Mouse (Mus musculus): ENCODE measurements around the gene Cd164. TPM values are rescaled to one million over a fixed set of nuclear protein-coding genes. Genes with fewer than 3 reads are reported as not detected.
A peak's percentile ranks its signal among the peaks of the same experiment; 100 is the strongest.

The Cd164 gene
- total RNA-seq, 4 experiments from 2014 or later = 71.8 to 75.3 (median 74.1) TPM

DNA sequence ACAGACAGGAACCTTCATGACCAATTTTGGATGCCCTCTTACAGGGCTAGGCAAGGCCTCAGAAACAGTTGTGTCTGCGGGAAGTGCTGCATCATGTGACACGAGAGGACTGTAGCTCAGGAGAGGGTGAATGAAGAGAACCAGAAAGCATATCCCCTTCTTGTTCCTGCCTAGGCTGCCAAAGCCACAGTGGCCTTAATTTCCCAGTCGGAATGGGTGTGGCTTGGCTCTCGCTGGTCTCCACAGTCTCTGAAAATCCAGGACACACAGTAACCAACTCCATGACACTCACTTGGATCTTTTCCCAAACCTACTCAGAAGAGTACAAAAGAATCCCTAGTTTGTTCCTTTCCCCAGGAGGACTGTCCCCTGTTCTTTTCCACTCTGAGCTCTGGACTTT is 18.3 kb upstream of the Cd164 start:
- peak in 1 of 2 experiments; percentile 44 for DNase-seq (ENCODE audit: low spot score in 2 of 2)

DNA sequence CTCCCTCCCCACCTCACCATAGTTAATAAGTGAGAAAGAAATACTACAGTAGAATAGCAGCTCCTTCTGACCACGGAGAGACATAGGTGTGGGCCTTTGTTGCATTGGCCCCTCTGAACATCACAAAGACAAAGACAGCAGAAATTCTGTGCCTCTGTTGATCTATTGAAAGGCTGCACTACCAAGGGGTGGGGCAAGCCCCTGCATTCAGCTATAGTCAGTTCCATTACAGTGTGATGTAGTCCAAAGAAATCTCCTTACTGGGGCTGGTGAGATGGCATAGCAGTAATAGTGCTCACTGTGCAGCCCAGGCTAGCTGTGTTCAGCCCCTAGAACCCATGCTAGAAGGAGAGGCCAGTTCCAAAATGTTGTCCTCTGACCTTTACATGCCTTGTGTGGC is 14.2 kb upstream of the Cd164 start:
- no peak for DNase-seq (ENCODE audit: low spot score in 2 of 2)

DNA sequence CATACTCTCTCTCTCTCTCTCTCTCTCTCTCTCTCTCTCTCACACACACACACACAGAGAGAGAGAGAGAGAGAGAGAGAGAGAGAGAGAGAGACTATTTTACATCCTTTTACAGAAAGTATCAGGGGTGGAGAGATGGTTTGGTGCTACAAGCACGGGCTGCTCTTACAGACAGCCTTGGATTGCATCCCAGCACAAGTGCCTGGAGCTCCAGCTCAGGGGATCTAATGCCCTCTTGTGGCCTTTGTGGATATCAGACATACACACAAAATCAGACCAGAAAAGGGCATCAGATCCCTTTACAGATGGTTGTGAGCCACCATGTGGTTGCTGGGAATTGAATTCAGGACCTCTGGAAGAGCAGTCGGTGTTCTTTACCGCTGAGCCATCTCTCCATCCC is 13.8 kb upstream of the Cd164 start:
- peak in 1 of 2 experiments; percentile 53 for DNase-seq (ENCODE audit: low spot score in 2 of 2)

DNA sequence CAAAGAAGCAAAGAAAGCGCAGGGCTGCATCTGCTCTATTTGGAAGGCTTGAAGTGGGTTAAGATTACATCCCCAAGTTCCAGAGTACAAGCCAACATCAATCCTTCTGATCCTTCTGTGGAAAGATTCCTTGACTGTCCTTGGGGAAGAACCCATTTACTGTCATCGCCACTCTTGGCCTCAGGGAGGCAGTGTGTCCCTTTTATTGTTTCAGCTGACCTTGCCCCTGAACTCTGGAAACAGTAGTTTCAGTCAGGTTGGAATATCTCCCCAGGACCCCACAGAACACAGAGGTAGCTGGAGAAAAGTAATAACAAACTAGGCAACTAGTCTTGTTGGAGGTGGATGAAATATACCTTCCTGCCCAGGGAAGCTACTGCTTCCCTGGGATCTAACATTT is 10.1 kb upstream of the Cd164 start:
- DNase-seq (ENCODE audit: low spot score in 2 of 2) = no peak

DNA sequence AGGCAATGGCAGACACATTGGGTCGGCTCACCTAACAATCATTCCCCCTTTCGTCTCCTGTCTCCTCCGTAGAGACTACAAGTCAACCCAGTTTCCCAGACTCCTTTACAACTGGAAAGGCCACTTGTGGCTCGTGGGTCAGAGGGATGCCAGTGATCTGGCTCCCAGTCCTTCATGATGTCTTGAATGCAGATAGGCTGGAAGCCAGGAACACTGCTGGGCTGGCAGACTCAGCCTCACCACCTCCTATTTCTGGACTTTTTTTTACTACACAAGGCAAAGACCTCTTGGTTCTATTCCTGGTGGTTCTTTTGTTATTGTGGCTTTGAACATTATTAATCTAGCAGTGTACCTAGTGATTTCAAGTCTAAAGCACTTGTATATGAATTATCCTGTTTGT is 4.9 kb upstream of the Cd164 start:
- no peak for DNase-seq (ENCODE audit: low spot score in 2 of 2)

DNA sequence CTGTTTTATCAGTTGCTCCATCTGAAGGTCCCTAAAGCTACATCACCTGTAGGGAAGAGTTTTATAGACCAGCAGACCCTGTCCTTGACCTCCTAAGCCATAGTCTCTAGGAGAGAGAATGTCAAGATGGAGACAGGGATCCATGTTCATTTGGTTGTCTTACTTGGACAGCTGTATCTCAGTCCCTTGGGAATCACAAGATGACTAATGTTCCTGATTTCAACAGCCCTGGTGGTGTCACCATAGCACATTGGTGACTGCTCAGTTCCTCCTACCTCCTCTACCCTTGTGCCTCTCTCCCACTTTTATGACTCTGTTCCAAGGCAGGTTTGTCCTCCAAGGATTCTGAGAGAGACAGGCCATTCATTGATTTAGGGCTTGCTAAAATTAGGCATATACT is 4.3 kb upstream of the Cd164 start:
- DNase-seq (ENCODE audit: low spot score in 2 of 2) = no peak

DNA sequence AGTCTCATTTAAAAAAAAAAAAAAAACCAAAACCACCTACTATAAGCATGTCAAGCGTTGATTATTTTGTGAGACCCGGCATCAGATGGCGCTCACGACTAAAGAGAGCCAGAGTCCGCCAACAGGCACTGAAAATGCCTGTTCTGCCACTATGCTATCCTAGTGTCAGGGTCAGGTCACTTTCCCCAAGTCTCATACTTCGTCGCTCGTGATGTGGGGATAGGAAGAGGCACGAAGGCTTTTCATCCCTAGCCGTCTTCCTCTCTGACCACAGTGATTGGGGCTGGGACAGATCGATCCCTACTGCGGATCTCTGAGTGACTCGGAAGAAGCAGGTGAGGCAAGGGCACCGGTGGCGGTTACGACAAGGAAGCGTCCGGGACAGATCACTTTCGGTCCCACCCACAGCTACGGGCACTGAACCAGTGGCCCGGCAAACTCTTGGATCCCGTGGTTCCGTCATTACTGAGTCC is 670 bp upstream of the Cd164 start:
- peak; percentile 41 to 61 for DNase-seq (ENCODE audit: low spot score in 2 of 2)

DNA sequence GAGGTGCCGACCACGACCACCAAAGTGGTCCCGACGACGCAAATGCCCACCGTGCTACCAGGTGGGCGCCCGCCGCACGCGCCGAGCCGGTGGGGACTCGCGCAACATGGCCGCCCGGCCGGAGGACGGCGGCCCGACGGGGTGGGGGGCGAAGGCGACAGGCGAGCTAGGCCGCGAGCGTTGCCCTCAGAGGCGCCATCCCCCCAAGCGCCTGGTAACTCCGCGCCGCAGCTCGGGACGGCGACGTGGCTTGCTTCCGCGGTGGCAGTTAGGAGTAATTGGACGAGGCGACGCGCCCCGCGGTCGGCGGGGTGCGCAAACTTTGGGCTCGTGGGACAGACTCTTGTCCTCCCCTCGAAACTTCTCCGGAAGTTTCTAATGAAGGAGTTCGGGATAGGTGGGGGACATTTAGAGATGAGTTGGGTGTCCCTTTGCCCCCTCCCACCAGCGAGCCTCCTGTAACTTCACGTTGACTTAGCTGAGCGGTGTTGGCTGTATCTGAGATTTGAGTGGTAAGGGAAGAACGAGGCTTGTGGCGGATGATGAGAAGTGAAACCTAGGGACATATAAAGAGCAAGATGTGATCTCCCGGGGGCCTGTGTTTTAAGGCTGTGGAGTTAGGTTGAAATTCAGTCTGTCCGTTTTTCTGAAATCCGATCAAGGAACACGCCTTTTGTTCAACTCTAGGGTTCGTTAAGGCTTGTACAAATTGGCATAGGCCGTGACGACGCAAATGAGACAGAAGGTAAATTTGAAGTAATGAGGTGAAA is 611 bp downstream of the Cd164 start:
- DNase-seq (ENCODE audit: low spot score in 2 of 2) = peak; percentile 10 to 23

DNA sequence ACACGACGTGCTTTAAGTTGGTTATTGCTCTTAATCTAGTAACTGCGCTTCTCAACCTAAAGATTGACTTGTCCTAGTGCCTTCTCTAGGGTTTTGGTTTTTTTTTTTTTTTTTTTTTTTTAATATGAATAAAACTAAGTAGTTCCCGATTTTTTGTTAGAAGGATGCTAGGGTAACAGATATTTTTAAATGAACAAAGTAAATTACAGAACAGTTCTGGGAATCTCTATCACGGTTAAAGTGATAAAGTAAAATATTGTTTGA is 1.1 kb downstream of the Cd164 start:
- no peak for DNase-seq (ENCODE audit: low spot score in 2 of 2)

DNA sequence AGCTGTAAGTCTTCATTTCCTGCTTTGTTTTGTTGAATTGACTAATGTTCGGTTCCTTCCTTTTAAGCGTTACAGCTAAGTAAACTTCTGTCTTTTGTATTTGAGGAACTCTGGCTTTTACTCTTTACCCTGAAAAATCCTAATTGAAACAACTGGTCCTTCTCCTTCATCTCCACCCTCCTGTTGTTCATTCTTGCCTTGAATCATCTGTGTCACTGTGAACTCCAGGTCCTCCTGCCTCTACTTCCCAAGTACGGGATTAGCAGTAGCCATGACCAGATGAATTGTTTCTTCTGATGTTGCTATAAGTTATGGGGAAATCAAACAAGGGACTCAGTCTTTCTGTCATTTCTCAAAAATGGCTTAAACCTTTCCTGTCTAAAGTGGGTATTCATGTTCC is 4.2 kb downstream of the Cd164 start:
- DNase-seq (ENCODE audit: low spot score in 2 of 2) = no peak

DNA sequence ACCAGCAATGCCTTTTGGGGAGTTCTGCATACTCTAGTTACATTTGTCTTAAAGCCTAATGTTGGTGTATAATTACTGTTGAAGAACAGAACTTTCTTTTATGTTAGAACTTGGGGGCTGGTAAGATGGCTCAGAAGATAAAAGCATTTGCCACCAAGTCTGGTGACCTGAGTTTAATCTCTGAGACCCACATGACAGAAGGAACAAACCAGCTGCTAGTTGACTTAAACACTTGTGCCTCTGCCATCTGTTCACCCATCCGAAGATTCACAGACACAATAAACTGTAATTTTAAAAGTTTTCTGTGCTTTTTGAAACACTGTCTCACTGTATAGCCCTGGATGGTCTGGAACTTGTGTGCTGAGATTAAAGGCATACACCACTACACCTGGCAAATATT is 6.5 kb downstream of the Cd164 start:
- no peak for DNase-seq (ENCODE audit: low spot score in 2 of 2)

DNA sequence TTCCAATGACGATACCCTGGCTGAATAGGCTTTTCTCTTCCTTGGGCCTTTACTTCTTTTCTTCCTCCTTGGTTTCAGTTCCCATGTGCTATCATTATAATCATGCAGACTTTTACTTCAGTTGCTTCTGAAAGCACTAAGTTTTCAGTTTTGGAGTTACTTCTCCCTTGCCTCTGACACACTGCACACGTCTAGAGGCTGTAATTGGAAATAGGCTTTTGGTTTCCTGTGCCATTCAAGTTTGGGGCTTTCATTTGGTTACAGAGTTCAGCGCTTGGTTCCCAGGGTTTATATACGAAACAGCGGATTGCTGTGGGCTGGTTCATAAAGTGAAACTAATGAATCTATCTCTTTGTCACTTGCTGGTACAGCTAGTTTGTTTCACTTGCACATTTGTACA is 10.8 kb downstream of the Cd164 start:
- no peak for DNase-seq (ENCODE audit: low spot score in 2 of 2)

DNA sequence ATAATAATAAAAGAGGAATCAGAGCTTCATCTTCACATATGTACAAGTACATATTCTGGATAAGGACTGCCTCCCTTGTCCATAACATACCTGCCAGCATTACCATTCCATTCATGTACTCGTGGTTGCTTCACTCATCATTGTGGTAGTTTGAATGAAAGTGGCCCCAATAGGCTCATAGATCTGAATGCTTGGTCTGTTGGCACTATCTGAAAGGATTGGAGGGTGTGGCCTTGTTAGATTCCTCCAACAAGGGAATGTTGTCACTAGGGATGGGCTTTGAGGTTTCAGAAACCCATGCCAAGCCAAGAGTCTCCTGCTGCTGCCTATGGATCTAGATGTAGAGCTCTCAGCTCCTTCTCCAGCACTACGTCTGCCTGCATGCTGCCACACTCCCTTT is 16.8 kb downstream of the Cd164 start:
- DNase-seq (ENCODE audit: low spot score in 2 of 2) = no peak

DNA sequence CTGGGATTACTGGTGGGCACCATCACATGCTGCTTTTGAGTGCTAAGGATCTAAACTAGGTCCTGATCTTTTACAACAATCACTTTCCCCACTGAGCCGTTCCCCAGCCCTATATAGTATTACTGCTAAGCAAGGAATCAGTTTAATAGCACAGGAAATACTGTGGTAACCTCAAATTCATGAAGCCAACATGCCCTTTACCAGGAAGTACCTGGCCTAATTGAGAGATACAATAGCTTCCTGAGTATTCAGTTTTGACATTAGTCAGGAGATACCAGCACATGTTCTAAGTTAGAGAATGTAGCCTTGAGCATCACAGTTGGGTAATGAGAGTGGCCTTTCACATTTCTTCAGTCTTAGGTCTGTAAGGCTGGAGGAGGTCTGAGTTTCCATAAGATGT is 17.5 kb downstream of the Cd164 start:
- no peak for DNase-seq (ENCODE audit: low spot score in 2 of 2)

DNA sequence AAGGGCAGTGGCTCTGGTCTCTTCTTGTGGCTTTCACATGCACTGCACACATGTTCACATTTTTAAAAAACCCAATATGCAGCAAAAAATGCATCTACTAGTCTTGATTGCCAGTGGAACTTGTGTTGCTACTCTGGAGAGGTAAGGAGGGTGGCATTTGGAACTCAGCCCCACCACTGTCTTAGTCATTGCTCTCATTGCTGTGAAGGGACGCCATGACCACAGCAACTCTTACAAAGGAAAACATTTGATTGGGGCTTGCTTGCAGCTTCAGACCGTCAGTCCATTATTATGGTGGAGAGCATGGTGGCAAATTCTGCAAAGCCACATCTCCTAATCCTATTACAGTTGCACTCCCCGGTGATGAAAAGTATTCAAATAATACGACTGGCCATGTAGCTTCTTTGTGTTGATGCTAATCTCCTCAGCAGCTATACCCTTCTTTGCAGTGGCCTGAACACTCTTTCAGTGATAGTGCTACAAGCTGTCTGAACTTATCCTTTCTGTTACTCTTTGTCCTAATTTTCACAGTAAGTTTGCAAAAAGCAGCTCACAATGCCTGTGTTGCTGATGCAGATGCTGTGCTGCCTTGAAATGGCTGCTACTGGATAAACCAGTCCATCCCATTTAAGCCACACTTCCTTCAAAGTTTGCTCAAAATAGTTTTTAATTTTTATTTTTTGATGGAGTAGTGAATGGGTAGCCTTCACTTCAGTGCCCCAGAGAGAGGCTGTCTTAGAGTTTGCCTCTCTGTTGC is 18.2 kb downstream of the Cd164 start:
- no peak for DNase-seq (ENCODE audit: low spot score in 2 of 2)

DNA sequence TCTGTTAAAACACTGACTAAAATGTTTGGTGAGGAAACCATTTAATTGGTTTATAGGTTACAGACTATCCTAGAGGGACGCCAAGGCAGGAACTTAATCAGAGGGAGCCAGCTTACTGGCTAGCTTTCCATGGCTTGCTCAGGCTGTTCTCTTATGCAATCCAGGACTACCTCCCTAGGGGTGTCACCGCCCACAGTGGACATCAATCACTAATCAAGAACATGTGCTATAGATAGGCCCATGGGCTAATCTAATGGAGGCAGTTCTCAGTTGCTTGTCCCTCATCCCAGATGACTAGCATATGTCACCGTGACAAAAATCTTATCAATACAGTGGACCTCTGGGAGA is 18.7 kb downstream of the Cd164 start:
- DNase-seq (ENCODE audit: low spot score in 2 of 2) = no peak

DNA sequence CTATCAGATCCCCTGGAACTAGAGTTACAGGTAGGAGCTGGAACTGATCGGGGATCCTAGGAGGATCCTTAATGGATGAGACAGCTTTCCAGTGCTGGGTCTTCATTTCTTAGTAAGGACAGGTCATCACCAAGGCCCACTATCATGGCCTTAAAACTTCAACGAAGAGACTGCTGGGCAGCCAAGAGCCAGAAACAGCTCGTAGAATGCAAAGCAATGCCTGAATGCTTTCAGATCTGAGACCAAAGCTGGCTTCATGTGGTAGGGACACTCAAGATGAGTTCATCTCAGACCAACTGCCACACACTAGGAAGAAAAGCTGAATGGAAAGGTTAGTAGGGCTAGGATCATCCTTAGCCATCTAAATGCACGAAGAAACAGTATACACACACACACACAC is 19.8 kb downstream of the Cd164 start:
- no peak for DNase-seq (ENCODE audit: low spot score in 2 of 2)

DNA sequence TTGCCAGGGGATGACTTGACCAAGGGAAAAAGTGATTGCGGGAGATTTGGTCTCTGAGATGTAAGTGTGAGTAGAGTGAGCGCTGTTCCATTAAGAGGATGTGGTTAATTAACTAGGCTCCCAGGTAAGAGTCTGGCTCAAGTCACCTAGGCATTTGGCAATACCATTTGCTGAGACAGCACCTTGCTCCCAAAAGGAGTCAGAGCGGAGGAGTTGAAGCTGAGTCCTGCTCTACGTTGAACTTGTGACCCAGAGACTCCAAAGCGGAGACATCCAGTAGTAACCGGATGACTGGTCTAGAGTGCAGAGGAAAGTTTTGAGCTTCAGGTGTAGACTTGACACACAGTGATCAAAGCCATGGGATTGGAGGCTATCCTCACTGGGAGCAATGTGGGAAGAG is 22.8 kb downstream of the Cd164 start:
- no peak for DNase-seq (ENCODE audit: low spot score in 2 of 2)

DNA sequence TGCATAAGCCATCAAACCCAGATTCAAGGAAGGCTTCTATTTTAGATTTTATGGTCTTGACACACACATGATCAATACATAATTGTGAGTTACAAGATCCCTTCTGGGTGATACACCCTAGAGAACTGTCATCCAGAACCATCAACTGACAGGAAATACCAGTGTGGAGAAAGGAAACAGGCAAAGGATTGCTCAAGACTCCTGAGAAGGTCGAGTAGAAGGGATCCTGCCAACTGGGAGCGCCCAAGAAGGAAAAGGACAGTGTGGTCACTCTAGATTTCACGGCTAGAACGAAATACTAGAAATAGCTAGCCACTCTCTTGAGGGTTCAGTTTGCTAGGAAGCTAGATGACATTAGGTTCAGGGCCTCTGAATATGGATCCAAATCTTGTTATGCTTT is 24.2 kb downstream of the Cd164 start:
- DNase-seq (ENCODE audit: low spot score in 2 of 2) = no peak

DNA sequence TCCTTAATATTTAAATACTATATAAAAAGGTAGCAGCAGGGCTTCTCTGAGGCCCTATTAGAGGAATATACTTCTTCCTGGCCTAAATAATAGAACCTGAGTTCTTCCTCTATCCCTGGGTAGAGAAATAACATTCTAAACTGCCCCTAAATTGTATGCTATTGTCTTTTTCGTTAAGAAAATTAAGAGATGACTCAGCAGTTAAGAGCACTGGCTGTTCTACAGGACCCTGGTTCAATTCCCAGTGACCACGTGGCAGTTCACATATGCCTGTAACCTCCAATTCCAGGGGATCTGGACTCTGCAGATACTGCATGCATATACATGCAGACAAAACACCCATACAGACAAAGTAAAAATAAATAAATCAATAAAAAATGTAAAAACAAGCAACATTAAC is 24.6 kb downstream of the Cd164 start:
- DNase-seq (ENCODE audit: low spot score in 2 of 2) = no peak

DNA sequence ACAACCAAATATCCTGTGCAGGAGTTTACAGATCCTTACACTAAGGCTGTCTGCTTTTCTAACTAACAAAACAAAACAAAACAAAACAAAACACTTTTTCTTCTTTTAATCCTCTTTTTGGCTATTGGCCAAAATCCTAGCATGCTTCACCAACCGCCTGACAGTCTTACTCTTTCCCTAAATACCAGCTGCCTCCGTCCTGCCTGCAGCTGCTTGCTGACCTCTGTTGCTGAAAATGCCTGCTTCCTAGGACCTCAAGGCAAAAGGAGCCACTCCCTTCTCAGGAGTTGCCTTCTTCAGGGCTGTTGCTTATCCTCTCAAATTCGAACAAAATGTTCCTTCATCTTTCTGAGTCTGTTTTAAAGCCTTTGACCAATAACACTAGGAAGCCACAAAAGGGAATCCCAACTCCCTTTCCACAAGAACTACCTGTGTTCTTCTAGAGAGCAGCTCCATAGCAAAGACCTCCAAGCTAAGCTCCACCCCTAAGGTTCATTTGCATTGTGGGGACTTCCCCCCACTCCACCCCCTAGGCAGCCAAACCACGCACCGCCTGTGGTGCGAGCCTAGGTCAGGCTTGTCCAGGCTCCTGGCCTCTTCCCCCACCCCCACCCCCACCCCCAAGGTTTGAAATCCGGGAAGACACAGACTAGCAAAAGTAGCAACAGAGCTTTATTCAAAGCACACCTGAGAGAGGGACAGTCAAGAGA is 25.4 kb downstream of the Cd164 start:
- no peak for DNase-seq (ENCODE audit: low spot score in 2 of 2)

DNA sequence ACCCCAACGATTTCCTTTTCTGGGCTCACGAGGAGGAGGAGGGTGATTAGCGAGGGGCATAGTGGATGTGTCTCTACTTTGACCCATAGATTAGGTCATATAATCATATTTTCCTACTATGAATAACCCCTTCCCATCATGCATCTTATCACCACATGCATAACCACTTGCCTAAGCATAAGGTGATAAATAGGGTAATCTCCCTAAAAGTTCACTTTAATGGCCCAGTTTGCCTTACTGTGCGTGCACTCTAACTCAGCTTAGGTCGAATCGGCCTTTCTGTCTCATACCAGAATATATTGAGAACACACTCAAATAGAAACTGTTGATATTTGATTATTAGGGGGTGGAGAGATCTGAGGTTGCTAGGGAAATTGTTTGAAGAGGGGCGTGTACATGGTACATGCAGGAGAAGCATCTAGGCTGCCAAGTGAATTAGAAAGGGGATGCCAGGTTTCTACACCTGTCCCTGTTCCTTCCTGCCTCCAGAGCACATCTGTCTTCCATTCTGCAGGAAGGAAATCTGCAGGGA is 26.1 kb downstream of the Cd164 start:
- DNase-seq (ENCODE audit: low spot score in 2 of 2) = no peak

All from left cerebral cortex, adult 8-10 months (tissue).